In genomic region chr3:98043669-98044068, GRCm38 (mm10) we compare ENCODE assay signal across 9 mouse cellular contexts. TPM values are rescaled to one million over a fixed set of nuclear protein-coding genes. Genes with fewer than 3 reads are reported as not detected.
DNase-seq lines count a peak whose midpoint lies in the region; ATAC-seq and TF ChIP-seq lines count a peak whose summit lies in the region.
"Had no signal": no experiment of that assay in that cellular context is flagged by ENCODE, and none has a peak within 500 bp of the region (broad histone marks: within the 10 kb centered on the region; RNA-seq: fewer than 3 reads in every experiment).

No protein-coding gene starts in this region.

- H3K36me3 ChIP-seq in heart, embryonic 14.5 days (ENCODE audit: control insufficient read depth, insufficient read depth, low read length) = no peaks in the 10 kb centered on the region
- H3K36me3 ChIP-seq in midbrain, embryonic 11.5 days (ENCODE audit: control insufficient read depth, insufficient read depth, low read length) = no peaks in the 10 kb centered on the region
- H3K36me3 ChIP-seq in midbrain, postnatal 0 days (ENCODE audit: insufficient read depth, low read length) = no peaks in the 10 kb centered on the region
- peaks cover 3% of the 10 kb centered on the region; the same call in 1 of the 2 replicates for H3K36me3 ChIP-seq in limb, embryonic 10.5 days

- no peak for ATAC-seq in heart, embryonic 14.5 days (ENCODE audit: insufficient number of reproducible peaks, insufficient read depth, low FRiP score, low read depth)
- ATAC-seq in midbrain, embryonic 11.5 days (ENCODE audit: low FRiP score) = no peak
- no peak for ATAC-seq in midbrain, postnatal 0 days (ENCODE audit: low FRiP score)

- H3K4me1 ChIP-seq in heart, embryonic 14.5 days (ENCODE audit: control insufficient read depth in 2 of 2, insufficient read depth in 2 of 2, low read length in 2 of 2) = peaks cover 38 to 62% of the 10 kb centered on the region in 2 experiments
- H3K4me1 ChIP-seq in midbrain, embryonic 11.5 days (ENCODE audit: control insufficient read depth, insufficient read depth, low read length) = peaks cover 29% of the 10 kb centered on the region
- H3K4me1 ChIP-seq in midbrain, postnatal 0 days (ENCODE audit: insufficient read depth, low read length) = no peaks in the 10 kb centered on the region; the same call in 1 of the 2 replicates
- H3K4me1 ChIP-seq in limb, embryonic 10.5 days = peaks cover 74% of the 10 kb centered on the region

- TF ChIP-seq CTCF in midbrain, postnatal 0 days (IDR thresholded peaks at IDR 0.05) = no peak

- H3K4me2 ChIP-seq in heart, embryonic 14.5 days (ENCODE audit: low read length) = no peak overlapping the region
- H3K4me2 ChIP-seq in midbrain, embryonic 11.5 days = no peak overlapping the region
- H3K4me2 ChIP-seq in midbrain, postnatal 0 days (ENCODE audit: low read depth, low read length, poor library complexity, severe bottlenecking) = no peak overlapping the region

- peak overlapping the region; percentile 61 to 89 for H3K27ac ChIP-seq in heart, embryonic 14.5 days (replicated peaks in 1 of 2; ENCODE audit: control insufficient read depth in 1 of 2, insufficient read depth in 1 of 2, low read depth in 2 of 2, low read length in 2 of 2)
- H3K27ac ChIP-seq in midbrain, embryonic 11.5 days (ENCODE audit: low read depth, low read length) = peak overlapping the region; percentile 22
- no peak overlapping the region for H3K27ac ChIP-seq in midbrain, postnatal 0 days (ENCODE audit: low read depth, low read length)
- H3K27ac ChIP-seq in limb, embryonic 10.5 days = peak overlapping the region; percentile 75

- WGBS in heart, embryonic 14.5 days = 91% methylated on average over 4 of the region's 4 CpGs
- 57% methylated on average over 4 of the region's 4 CpGs for WGBS in midbrain, embryonic 11.5 days
- WGBS in midbrain, postnatal 0 days = 71% methylated on average over 4 of the region's 4 CpGs
- WGBS in limb, embryonic 10.5 days = 66% methylated on average over 4 of the region's 4 CpGs

- intact Hi-C loops in heart, postnatal 14 days (cut with DNase I) = no loop called here

- H3K4me3 ChIP-seq in heart, embryonic 14.5 days (ENCODE audit: control insufficient read depth in 1 of 2, insufficient read depth in 1 of 2, low read depth in 1 of 2, low read length in 2 of 2) = no peak overlapping the region
- H3K4me3 ChIP-seq in midbrain, embryonic 11.5 days (ENCODE audit: low read depth, low read length) = no peak overlapping the region
- no peak overlapping the region for H3K4me3 ChIP-seq in midbrain, postnatal 0 days (ENCODE audit: low read depth, low read length)
- H3K4me3 ChIP-seq in limb, embryonic 10.5 days = no peak overlapping the region
- H3K4me3 ChIP-seq: erythroblast, embryonic 14.5 days had no signal

- H3K9ac ChIP-seq in heart, embryonic 14.5 days (ENCODE audit: low read length) = peak overlapping the region; percentile 1; the same call in 1 of the 2 replicates
- no peak overlapping the region for H3K9ac ChIP-seq in midbrain, embryonic 11.5 days (ENCODE audit: low read length)
- H3K9ac ChIP-seq in midbrain, postnatal 0 days (replicated peaks; ENCODE audit: low read length, poor library complexity, severe bottlenecking) = no peak overlapping the region

- H3K9me3 ChIP-seq in heart, embryonic 14.5 days (ENCODE audit: control insufficient read depth, low read length) = no peaks in the 10 kb centered on the region
- no peaks in the 10 kb centered on the region for H3K9me3 ChIP-seq in midbrain, embryonic 11.5 days (ENCODE audit: control insufficient read depth, low read length)
- no peaks in the 10 kb centered on the region for H3K9me3 ChIP-seq in midbrain, postnatal 0 days (ENCODE audit: low read length)
- H3K9me3 ChIP-seq in limb, embryonic 10.5 days (replicated peaks) = no peaks in the 10 kb centered on the region

- no peaks in the 10 kb centered on the region for H3K27me3 ChIP-seq in heart, embryonic 14.5 days (ENCODE audit: control insufficient read depth, insufficient read depth, low read length)
- H3K27me3 ChIP-seq in midbrain, embryonic 11.5 days (ENCODE audit: control insufficient read depth, insufficient read depth, low read length) = no peaks in the 10 kb centered on the region
- no peaks in the 10 kb centered on the region for H3K27me3 ChIP-seq in midbrain, postnatal 0 days (ENCODE audit: insufficient read depth, low read length)
- no peaks in the 10 kb centered on the region for H3K27me3 ChIP-seq in limb, embryonic 10.5 days (ENCODE audit: low read depth, poor library complexity, severe bottlenecking)

- DNase-seq in heart, postnatal 14 days = no peak
- DNase-seq in midbrain, embryonic 11.5 days (ENCODE audit: low spot score, missing footprints) = no peak
- no peak for DNase-seq in midbrain, postnatal 0 days (ENCODE audit: low spot score)
- no peak for DNase-seq in limb, embryonic 10.5 days (ENCODE audit: low spot score)
- DNase-seq in thymus, postnatal 10 days (ENCODE audit: low spot score in 2 of 2) = no peak
- DNase-seq in spleen, adult 12 weeks (ENCODE audit: low spot score) = no peak
- DNase-seq in cerebellum, adult 8-10 months = no peak

RNA-seq across cellular contexts. Expression of gene Notch2, which starts 30.3 kb away (rescaled TPM):
- polyA plus RNA-seq in heart, embryonic 14.5 days (2014; fragmentation: Nextera tagmentation; extraction: Ambion mirVana) = 12.2 and 14.5 TPM in 2 replicates
- total RNA-seq in heart, postnatal 14 days (2021) = 10 to 100 TPM; 23.4 to 23.6 TPM
- 17.0 and 17.6 TPM in 2 replicates for polyA plus RNA-seq in midbrain, embryonic 11.5 days (2014; fragmentation: Nextera tagmentation; extraction: Ambion mirVana)
- 22.8 and 33.5 TPM in 2 replicates for total RNA-seq in midbrain, postnatal 0 days (2014; rRNA removed)
- polyA plus RNA-seq in midbrain, postnatal 0 days (2015; fragmentation: Nextera tagmentation; extraction: Ambion mirVana) = 5.4 and 6.1 TPM in 2 replicates
- 22.7 and 29.6 TPM in 2 replicates for polyA plus RNA-seq in limb, embryonic 10.5 days (2016; fragmentation: Nextera tagmentation; extraction: Ambion mirVana)
